Mouse (Mus musculus) C2C12 (cell line): Measurements from ENCODE around the gene Fchsd2. TPM values are rescaled to one million over a fixed set of nuclear protein-coding genes. Genes with fewer than 3 reads are reported as not detected.
A peak's percentile ranks its signal among the peaks of the same experiment; 100 is the strongest.

ENCODE experiments used
- H3K27me3 ChIP-seq: one replicate; pipeline ENCODE4 v1.6.1; 2011; ENCODE audit not compliant: control insufficient read depth, insufficient read depth, insufficient read length
- H3K36me3 ChIP-seq: one replicate; pipeline ENCODE4 v1.6.1; 2011; ENCODE audit not compliant: control insufficient read depth, insufficient read depth
- H3K4me3 ChIP-seq: one replicate; pipeline ENCODE4 v1.5.1; 2011; ENCODE audit warnings: mild to moderate bottlenecking, control low read depth; ENCODE audit not compliant: poor library complexity, insufficient read depth, severe bottlenecking
- H3K79me2 ChIP-seq: one replicate; pipeline ENCODE4 v1.6.1; 2011; ENCODE audit not compliant: control insufficient read depth, insufficient read depth
- H3K79me3 ChIP-seq: one replicate; pipeline ENCODE4 v1.6.1; 2011; ENCODE audit warnings: low read depth, control low read depth
- H3ac ChIP-seq: one replicate; pipeline ENCODE3; 2011; ENCODE audit warnings: low read depth; ENCODE audit not compliant: control insufficient read depth, insufficient read length
- CEBPB ChIP-seq: IDR thresholded peaks from one replicate; pipeline ENCODE4 v1.6.1; 2011; ENCODE audit warnings: low read depth, mild to moderate bottlenecking, control low read depth, moderate library complexity
- CTCF ChIP-seq: IDR thresholded peaks from one replicate; pipeline ENCODE4 v1.5.1; 2011; ENCODE audit not compliant: control insufficient read depth, insufficient read depth, insufficient read length
- FOSL1 ChIP-seq: IDR thresholded peaks from one replicate; pipeline ENCODE4 v1.8.0; 2011; ENCODE audit warnings: mild to moderate bottlenecking, low read length; ENCODE audit not compliant: poor library complexity, insufficient read depth, severe bottlenecking
- MAX ChIP-seq: IDR thresholded peaks from one replicate; pipeline ENCODE4 v1.6.1; 2011; ENCODE audit warnings: mild to moderate bottlenecking, control low read depth
- MYOD1 ChIP-seq: IDR thresholded peaks from one replicate; pipeline ENCODE4 v1.6.1; 2011; ENCODE audit warnings: low read depth; ENCODE audit not compliant: control insufficient read depth, insufficient read length
- MYOG ChIP-seq: IDR thresholded peaks from one replicate; pipeline ENCODE4 v1.6.1; 2011; ENCODE audit not compliant: control insufficient read depth, insufficient read length; ENCODE audit errors: extremely low read depth
- USF1 ChIP-seq: IDR thresholded peaks from one replicate; pipeline ENCODE4 v1.6.1; 2011; ENCODE audit warnings: low read depth, mild to moderate bottlenecking, control low read depth, moderate library complexity
- polyA plus RNA-seq: library from polyadenylated mRNA; unstranded; fragments of >200 nt; fragmentation: generic; extraction: Trizol; gene quantifications from one replicate; pipeline ENCODE4 v1.2.1, GENCODE M21; 2012; ENCODE audit warnings: missing spikeins

Fchsd2 gene
- polyA plus RNA-seq, 1 experiment: 2.4 TPM

GRCm38 (mm10) chr7:101051551-101052221, 41.0 kb upstream of the Fchsd2 start:
- no peaks in the 10 kb centered on the region for H3K27me3 ChIP-seq
- H3ac ChIP-seq: no peak overlapping the region
- TF ChIP-seq MAX (no peak), MYOG (no peak), CTCF (peak; percentile 52), MYOD1 (no peak), FOSL1 (no peak), CEBPB (no peak)
- H3K36me3 ChIP-seq: no peaks in the 10 kb centered on the region
- H3K79me2 ChIP-seq: no peaks in the 10 kb centered on the region
- H3K79me3 ChIP-seq: no peaks in the 10 kb centered on the region
- no peak overlapping the region for H3K4me3 ChIP-seq

GRCm38 (mm10) chr7:101053136-101053535, 39.5 kb upstream of the Fchsd2 start:
- TF ChIP-seq MYOD1: no peak
- no peak for TF ChIP-seq MYOG
- no peak for TF ChIP-seq MAX
- TF ChIP-seq USF1: no peak
- TF ChIP-seq CTCF: no peak
- TF ChIP-seq FOSL1: no peak
- TF ChIP-seq CEBPB: no peak
- H3K79me2 ChIP-seq: no peaks in the 10 kb centered on the region
- no peak overlapping the region for H3ac ChIP-seq
- no peaks in the 10 kb centered on the region for H3K36me3 ChIP-seq
- no peaks in the 10 kb centered on the region for H3K27me3 ChIP-seq
- no peaks in the 10 kb centered on the region for H3K79me3 ChIP-seq
- no peak overlapping the region for H3K4me3 ChIP-seq

GRCm38 (mm10) chr7:101057309-101057708, 35.4 kb upstream of the Fchsd2 start:
- no peaks in the 10 kb centered on the region for H3K36me3 ChIP-seq
- no peaks in the 10 kb centered on the region for H3K79me3 ChIP-seq
- no peak overlapping the region for H3ac ChIP-seq
- H3K4me3 ChIP-seq: no peak overlapping the region
- H3K79me2 ChIP-seq: no peaks in the 10 kb centered on the region
- no peaks in the 10 kb centered on the region for H3K27me3 ChIP-seq
- TF ChIP-seq CEBPB: no peak
- no peak for TF ChIP-seq MYOG
- no peak for TF ChIP-seq MAX
- TF ChIP-seq USF1: no peak
- no peak for TF ChIP-seq CTCF
- no peak for TF ChIP-seq FOSL1

GRCm38 (mm10) chr7:101059188-101059587, 33.5 kb upstream of the Fchsd2 start:
- H3ac ChIP-seq: no peak overlapping the region
- no peak overlapping the region for H3K4me3 ChIP-seq
- no peak for TF ChIP-seq FOSL1
- no peak for TF ChIP-seq MYOG
- no peak for TF ChIP-seq CTCF
- no peak for TF ChIP-seq MYOD1
- TF ChIP-seq USF1: no peak
- TF ChIP-seq CEBPB: no peak
- no peak for TF ChIP-seq MAX
- H3K27me3 ChIP-seq: no peaks in the 10 kb centered on the region
- no peaks in the 10 kb centered on the region for H3K79me2 ChIP-seq
- H3K79me3 ChIP-seq: no peaks in the 10 kb centered on the region
- H3K36me3 ChIP-seq: no peaks in the 10 kb centered on the region

GRCm38 (mm10) chr7:101060476-101060875, 32.2 kb upstream of the Fchsd2 start:
- Histone ChIP-seq H3K27me3 (no peaks in the 10 kb centered on the region), H3ac (no peak overlapping the region), H3K4me3 (no peak overlapping the region), H3K36me3 (no peaks in the 10 kb centered on the region), H3K79me2 (no peaks in the 10 kb centered on the region), H3K79me3 (no peaks in the 10 kb centered on the region)
- TF ChIP-seq CTCF (no peak), FOSL1 (no peak), CEBPB (no peak), MYOD1 (no peak), MAX (no peak), USF1 (no peak), MYOG (no peak)

GRCm38 (mm10) chr7:101061381-101061780, 31.3 kb upstream of the Fchsd2 start:
- H3K27me3 ChIP-seq: no peaks in the 10 kb centered on the region
- no peaks in the 10 kb centered on the region for H3K79me3 ChIP-seq
- H3K4me3 ChIP-seq: no peak overlapping the region
- no peak overlapping the region for H3ac ChIP-seq
- no peaks in the 10 kb centered on the region for H3K36me3 ChIP-seq
- no peaks in the 10 kb centered on the region for H3K79me2 ChIP-seq
- TF ChIP-seq MYOG (no peak), MAX (no peak), CTCF (peak; percentile 45)
